Mouse (Mus musculus): ENCODE data around the gene Rnf31. TPM values are rescaled to one million over a fixed set of nuclear protein-coding genes. Genes with fewer than 3 reads are reported as not detected.

Gene Rnf31
- polyA plus RNA-seq, 1 experiment from 2014 or later: 23.7 TPM

GRCm38 (mm10) chr14:55596036-55596690 lies 4.7 kb downstream of the Rnf31 start:
- no peak for ATAC-seq (ENCODE audit: low FRiP score)
- no peak overlapping the region for H3K27ac ChIP-seq
- WGBS: 77% methylated on average over 13 of the region's 13 CpGs
- H3K27me3 ChIP-seq: no peaks in the 10 kb centered on the region
- peaks cover 19% of the 10 kb centered on the region for H3K4me1 ChIP-seq
- H3K9ac ChIP-seq: no peak overlapping the region
- H3K4me3 ChIP-seq: no peak overlapping the region
- no peaks in the 10 kb centered on the region for H3K9me3 ChIP-seq (replicated peaks)
- H3K36me3 ChIP-seq: peaks cover 65% of the 10 kb centered on the region
- H3K4me2 ChIP-seq (replicated peaks): no peak overlapping the region

- H3K36me3 ChIP-seq: peaks cover 89% of the 10 kb centered on the region
- H3K9me3 ChIP-seq (replicated peaks): no peaks in the 10 kb centered on the region
- H3K27me3 ChIP-seq: no peaks in the 10 kb centered on the region
- 94% methylated on average over 21 of the region's 21 CpGs for WGBS
- ATAC-seq (ENCODE audit: low FRiP score): no peak
- peaks cover 5% of the 10 kb centered on the region for H3K4me1 ChIP-seq
- H3K27ac ChIP-seq: no peak overlapping the region
- H3K9ac ChIP-seq: no peak overlapping the region
- H3K4me3 ChIP-seq: no peak overlapping the region
- no peak overlapping the region for H3K4me2 ChIP-seq (replicated peaks)
These were observed 7.2 kb downstream of the Rnf31 start for GRCm38 (mm10) chr14:55598521-55599390.

GRCm38 (mm10) chr14:55603271-55603632 lies 11.7 kb downstream of the Rnf31 start, which contains the start of gene Irf9:
TSS of gene Irf9 (plus strand) at chr14:55603571.
- Histone ChIP-seq H3K27me3 (no peaks in the 10 kb centered on the region), H3K36me3 (peaks cover 88% of the 10 kb centered on the region), H3K4me2 (replicated peaks) (peak within 1 kb of the TSS; percentile 44), H3K9me3 (replicated peaks) (no peaks in the 10 kb centered on the region), H3K4me1 (peaks cover 7% of the 10 kb centered on the region), H3K27ac (peak within 1 kb of the TSS; percentile 35; the same call in 1 of the 2 replicates), H3K4me3 (peak within 1 kb of the TSS; percentile 22; the same call in 1 of the 2 replicates), H3K9ac (peak within 1 kb of the TSS; percentile 4; the same call in 1 of the 2 replicates)
- WGBS: 90% methylated on average over 7 of the region's 7 CpGs
- no peak for ATAC-seq (ENCODE audit: low FRiP score)

DNA sequence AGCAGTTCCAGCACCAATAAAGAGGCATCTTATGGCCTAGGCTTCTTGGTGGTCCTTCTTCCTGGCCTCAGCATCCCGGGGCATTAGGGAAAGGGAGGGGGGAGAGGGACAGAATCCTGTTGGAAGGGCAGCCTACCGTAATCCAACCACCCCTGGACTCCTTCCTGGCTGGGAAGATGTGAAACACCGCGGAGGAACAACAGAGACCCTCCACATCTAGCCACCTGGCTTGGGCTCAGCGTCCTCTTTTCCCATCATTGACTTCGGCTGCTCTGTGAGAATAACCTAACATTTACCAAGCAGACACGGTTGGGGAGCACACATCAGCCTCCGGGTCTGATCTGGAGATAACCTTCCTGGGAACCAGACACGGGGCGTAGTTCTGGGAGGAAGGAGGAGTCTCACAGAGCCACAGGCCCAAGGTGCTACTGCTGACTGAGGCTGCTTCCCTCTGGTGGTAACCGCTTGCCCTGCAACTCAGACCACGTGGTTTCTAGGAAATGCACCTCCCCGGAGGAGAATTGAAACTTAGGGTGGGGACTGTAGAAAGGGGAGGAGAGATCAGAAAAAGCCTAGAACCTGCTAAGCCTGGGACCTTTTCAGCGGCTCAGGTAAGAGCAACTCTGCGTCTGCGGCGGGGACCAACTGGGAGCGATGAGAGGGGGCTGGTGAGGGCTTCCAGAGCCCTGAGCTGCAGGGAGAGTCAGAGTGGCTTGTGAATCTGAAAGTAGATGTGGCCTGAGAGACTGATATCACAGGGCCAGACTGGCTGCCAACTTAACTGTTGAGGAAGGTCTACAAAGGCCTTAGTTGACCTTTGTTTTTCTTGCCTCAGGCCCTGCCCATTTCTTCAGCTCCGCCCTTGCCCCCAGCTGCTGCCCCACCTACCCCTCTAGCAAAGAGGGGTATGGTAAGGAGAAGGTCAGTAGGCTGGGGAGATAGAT lies 12.4 kb downstream of the Rnf31 start:
- ATAC-seq (ENCODE audit: low FRiP score): peak; percentile 81
- peak overlapping the region; percentile 35; the same call in 1 of the 2 replicates for H3K27ac ChIP-seq
- H3K4me3 ChIP-seq: peak overlapping the region; percentile 22; the same call in 1 of the 2 replicates

DNA sequence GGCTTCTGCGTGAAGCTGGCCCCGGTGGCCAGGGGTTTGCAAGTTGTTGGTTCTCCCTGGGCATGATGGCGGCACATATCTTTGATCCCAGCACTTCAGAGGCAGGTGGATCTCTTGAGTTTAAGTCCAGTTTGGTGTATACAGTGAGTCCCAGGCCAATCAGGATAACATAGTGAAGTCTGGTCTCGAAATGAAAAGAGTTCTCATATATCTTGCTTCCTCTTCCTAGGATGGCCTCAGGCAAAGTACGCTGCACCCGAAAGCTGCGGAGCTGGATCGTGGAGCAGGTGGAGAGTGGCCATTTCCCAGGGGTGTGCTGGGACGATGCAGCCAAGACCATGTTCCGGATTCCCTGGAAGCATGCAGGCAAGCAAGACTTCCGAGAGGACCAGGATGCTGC lies 13.3 kb downstream of the Rnf31 start:
- Histone ChIP-seq H3K4me1 (peaks cover 7% of the 10 kb centered on the region), H3K27me3 (no peaks in the 10 kb centered on the region), H3K4me2 (replicated peaks) (no peak overlapping the region), H3K9ac (no peak overlapping the region), H3K27ac (no peak overlapping the region), H3K9me3 (replicated peaks) (no peaks in the 10 kb centered on the region), H3K36me3 (peaks cover 88% of the 10 kb centered on the region), H3K4me3 (no peak overlapping the region)
- ATAC-seq (ENCODE audit: low FRiP score): no peak
- WGBS: 89% methylated on average over 11 of the region's 11 CpGs

More for the DNA sequence above, 12.4 kb downstream of the Rnf31 start:
- peak overlapping the region; percentile 4; the same call in 1 of the 2 replicates for H3K9ac ChIP-seq
- peak overlapping the region; percentile 44 for H3K4me2 ChIP-seq (replicated peaks)
- no peaks in the 10 kb centered on the region for H3K9me3 ChIP-seq (replicated peaks)
- 24% methylated on average over 19 of the region's 19 CpGs for WGBS
- peaks cover 88% of the 10 kb centered on the region for H3K36me3 ChIP-seq
- no peaks in the 10 kb centered on the region for H3K27me3 ChIP-seq
- H3K4me1 ChIP-seq: peaks cover 7% of the 10 kb centered on the region

DNA sequence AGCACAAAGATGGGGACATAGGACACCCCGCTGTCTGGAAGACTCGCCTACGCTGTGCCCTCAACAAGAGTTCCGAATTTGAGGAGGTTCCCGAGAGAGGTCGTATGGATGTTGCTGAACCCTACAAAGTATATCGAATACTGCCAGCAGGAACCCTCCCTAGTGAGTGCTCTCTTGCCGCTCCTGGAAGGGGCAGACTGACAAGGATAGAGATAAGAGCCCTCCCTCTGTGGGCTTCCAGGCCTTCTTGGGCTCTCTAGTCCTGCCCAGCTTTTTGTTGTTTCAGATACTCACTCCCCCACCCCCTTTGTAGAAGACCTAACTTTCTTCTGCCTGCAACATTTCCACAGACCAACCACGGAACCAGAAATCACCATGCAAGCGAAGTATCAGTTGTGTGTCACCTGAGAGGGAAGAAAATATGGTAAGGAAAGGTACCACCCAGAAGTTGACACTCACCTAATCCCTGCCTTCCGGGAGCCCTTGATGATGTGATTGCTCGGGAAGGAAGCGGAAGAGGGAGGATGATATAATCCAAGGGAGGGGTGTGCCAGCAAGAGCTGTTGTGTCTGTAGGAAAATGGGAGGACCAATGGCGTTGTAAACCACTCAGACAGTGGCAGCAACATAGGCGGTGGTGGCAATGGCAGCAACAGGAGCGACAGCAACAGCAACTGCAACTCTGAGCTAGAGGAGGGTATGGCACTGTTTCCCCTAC lies 14.4 kb downstream of the Rnf31 start:
- Histone ChIP-seq H3K36me3 (peaks cover 82% of the 10 kb centered on the region), H3K9ac (no peak overlapping the region), H3K9me3 (replicated peaks) (no peaks in the 10 kb centered on the region), H3K27ac (no peak overlapping the region), H3K4me2 (replicated peaks) (no peak overlapping the region), H3K27me3 (no peaks in the 10 kb centered on the region), H3K4me3 (no peak overlapping the region), H3K4me1 (peaks cover 7% of the 10 kb centered on the region)
- WGBS: 95% methylated on average over 16 of the region's 16 CpGs
- ATAC-seq (ENCODE audit: low FRiP score): no peak

GRCm38 (mm10) chr14:55608339-55608738 lies 16.8 kb downstream of the Rnf31 start:
- Histone ChIP-seq H3K9ac (no peak overlapping the region), H3K27me3 (no peaks in the 10 kb centered on the region), H3K4me1 (peaks cover 7% of the 10 kb centered on the region), H3K4me3 (no peak overlapping the region), H3K4me2 (replicated peaks) (no peak overlapping the region), H3K36me3 (peaks cover 61% of the 10 kb centered on the region), H3K9me3 (replicated peaks) (no peaks in the 10 kb centered on the region), H3K27ac (no peak overlapping the region)
- WGBS: 91% methylated on average over 6 of the region's 6 CpGs
- no peak for ATAC-seq (ENCODE audit: low FRiP score)

- Histone ChIP-seq H3K4me1 (peaks cover 3% of the 10 kb centered on the region; the same call in 1 of the 2 replicates), H3K27me3 (no peaks in the 10 kb centered on the region), H3K9ac (no peak overlapping the region), H3K9me3 (replicated peaks) (no peaks in the 10 kb centered on the region), H3K36me3 (peaks cover 22% of the 10 kb centered on the region), H3K27ac (no peak overlapping the region), H3K4me3 (no peak overlapping the region), H3K4me2 (replicated peaks) (no peak overlapping the region)
- WGBS: 76% methylated on average over 6 of the region's 6 CpGs
- ATAC-seq (ENCODE audit: low FRiP score): no peak
These were observed 21.8 kb downstream of the Rnf31 start for GRCm38 (mm10) chr14:55613346-55613745.

DNA sequence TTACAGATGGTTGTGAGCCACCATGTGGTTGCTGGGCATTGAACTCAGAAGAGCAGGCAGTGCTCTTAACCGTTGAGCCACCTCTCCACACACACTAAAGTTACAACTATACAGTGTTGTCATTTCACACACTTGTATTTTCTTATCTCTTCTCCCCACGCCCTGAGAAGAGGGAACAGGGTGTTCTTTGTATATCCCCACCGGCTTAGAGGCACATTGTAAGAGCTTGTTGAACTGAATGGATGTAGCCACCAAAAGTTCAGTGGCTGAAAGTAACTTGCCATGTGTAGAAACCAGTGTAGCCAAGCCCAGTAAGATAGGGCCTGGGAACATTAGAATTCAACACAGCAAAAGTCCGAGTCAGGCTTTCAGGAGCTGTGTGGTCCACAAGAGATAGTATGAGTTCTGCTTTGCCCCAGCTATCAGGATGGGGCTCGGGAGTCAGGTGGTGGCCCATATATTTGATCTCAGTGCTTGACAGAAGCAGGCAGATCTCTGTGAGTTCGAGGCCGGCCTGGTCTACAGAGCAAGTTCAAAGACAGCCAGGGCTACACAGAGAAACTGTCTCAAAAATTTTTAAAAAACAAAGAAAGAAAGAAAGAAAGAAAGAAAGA lies 23.2 kb downstream of the Rnf31 start:
- H3K4me3 ChIP-seq: no peak overlapping the region
- no peak overlapping the region for H3K27ac ChIP-seq
- H3K9me3 ChIP-seq (replicated peaks): no peaks in the 10 kb centered on the region
- H3K4me1 ChIP-seq: peaks cover 6% of the 10 kb centered on the region; the same call in 1 of the 2 replicates
- ATAC-seq (ENCODE audit: low FRiP score): no peak
- H3K36me3 ChIP-seq: peaks cover 8% of the 10 kb centered on the region
- H3K4me2 ChIP-seq (replicated peaks): no peak overlapping the region
- H3K9ac ChIP-seq: no peak overlapping the region
- WGBS: 82% methylated on average over 7 of the region's 7 CpGs
- H3K27me3 ChIP-seq: no peaks in the 10 kb centered on the region

DNA sequence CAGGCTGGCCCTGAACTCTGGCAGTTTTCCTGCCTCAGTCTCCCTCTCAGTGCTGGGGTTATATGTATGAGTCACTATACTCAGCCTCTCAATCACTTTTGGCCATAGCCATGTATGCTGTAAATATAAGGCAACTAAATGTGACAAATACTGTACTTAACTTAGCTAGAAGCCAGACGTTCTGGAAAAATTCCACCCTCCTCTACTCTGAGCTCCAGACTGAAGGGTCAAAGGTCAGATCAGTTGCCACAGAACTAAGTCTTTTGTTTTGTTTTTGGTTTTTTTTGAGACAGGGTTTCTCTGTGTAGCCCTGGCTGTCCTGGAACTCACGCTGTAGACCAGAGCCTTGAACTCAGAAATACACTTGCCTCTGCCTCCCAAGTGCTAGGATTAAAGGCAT lies 24.4 kb downstream of the Rnf31 start:
- H3K27me3 ChIP-seq: no peaks in the 10 kb centered on the region
- no peak overlapping the region for H3K4me2 ChIP-seq (replicated peaks)
- no peak overlapping the region for H3K27ac ChIP-seq
- no peak overlapping the region for H3K9ac ChIP-seq
- WGBS: 52% methylated on average over 2 of the region's 2 CpGs
- no peak overlapping the region for H3K4me3 ChIP-seq
- ATAC-seq (ENCODE audit: low FRiP score): no peak
- H3K4me1 ChIP-seq: peaks cover 6% of the 10 kb centered on the region; the same call in 1 of the 2 replicates
- no peaks in the 10 kb centered on the region for H3K9me3 ChIP-seq (replicated peaks)
- peaks cover 2% of the 10 kb centered on the region; the same call in 1 of the 2 replicates for H3K36me3 ChIP-seq

- Histone ChIP-seq H3K9me3 (replicated peaks) (no peaks in the 10 kb centered on the region), H3K4me3 (no peak overlapping the region), H3K27me3 (no peaks in the 10 kb centered on the region), H3K27ac (no peak overlapping the region), H3K36me3 (no peaks in the 10 kb centered on the region), H3K9ac (no peak overlapping the region), H3K4me2 (replicated peaks) (no peak overlapping the region), H3K4me1 (peaks cover 6% of the 10 kb centered on the region; the same call in 1 of the 2 replicates)
- 89% methylated on average over 2 of the region's 2 CpGs for WGBS
- ATAC-seq (ENCODE audit: low FRiP score): no peak
These were observed 25.3 kb downstream of the Rnf31 start for GRCm38 (mm10) chr14:55616844-55617243.

Data from hindbrain, embryonic 12.5 days (tissue).